9 mouse cellular contexts compared by ENCODE assay signal in genomic region chr1:23491041-23491440, GRCm38 (mm10).
DNase-seq lines count a peak whose midpoint lies in the region; ATAC-seq lines count a peak whose summit lies in the region.
"Had no signal": no experiment of that assay in that cellular context is flagged by ENCODE, and none has a peak within 500 bp of the region (broad histone marks: within the 10 kb centered on the region; RNA-seq: fewer than 3 reads in every experiment).

No protein-coding gene starts in this region.

- H3K9me3 ChIP-seq in kidney, embryonic 16.5 days (ENCODE audit: low read length), result no peaks in the 10 kb centered on the region
- no peaks in the 10 kb centered on the region for H3K9me3 ChIP-seq in midbrain, embryonic 14.5 days (ENCODE audit: control insufficient read depth, low read length)
- H3K9me3 ChIP-seq: liver, embryonic 13.5 days had no signal

- no peaks in the 10 kb centered on the region for H3K27me3 ChIP-seq in kidney, embryonic 16.5 days (ENCODE audit: insufficient read depth, low read length)
- no peaks in the 10 kb centered on the region for H3K27me3 ChIP-seq in midbrain, embryonic 14.5 days (ENCODE audit: control insufficient read depth, insufficient read depth, low read length)
- H3K27me3 ChIP-seq: liver, embryonic 13.5 days had no signal

- no peak overlapping the region; the same call in 1 of the 2 replicates for H3K4me2 ChIP-seq in kidney, embryonic 16.5 days (replicated peaks; ENCODE audit: low read depth, low read length)
- H3K4me2 ChIP-seq in midbrain, embryonic 14.5 days (ENCODE audit: low read length), result no peak overlapping the region
- H3K4me2 ChIP-seq: liver, embryonic 13.5 days had no signal

- no peak for DNase-seq in kidney, adult 11 months
- peak; percentile 63 for DNase-seq in cerebellum, adult 11 months
- DNase-seq in cerebellum, adult 9-11 months, result peak; percentile 78
- DNase-seq in midbrain, embryonic 14.5 days, result peak; percentile 66
- DNase-seq: liver, embryonic 13.5 days had no signal

- 0 out of 2 replicates have a peak, but pooled peaks have one; percentile 36 for ATAC-seq in kidney, embryonic 16.5 days (ENCODE audit: low FRiP score, low TSS enrichment)
- ATAC-seq in midbrain, embryonic 14.5 days (ENCODE audit: low FRiP score, low TSS enrichment), result peak; percentile 67; the same call in 1 of the 2 replicates
- ATAC-seq in erythroblast, adult 5-6 weeks (replicated peaks; ENCODE audit: low FRiP score, poor library complexity, severe bottlenecking), result no peak
- ATAC-seq in megakaryocyte, adult 5-6 weeks (ENCODE audit: poor library complexity, severe bottlenecking), result no peak

- WGBS in kidney, embryonic 16.5 days, result 37% methylated on average over 6 of the region's 6 CpGs
- 50% methylated on average over 6 of the region's 6 CpGs for WGBS in midbrain, embryonic 14.5 days

- no peaks in the 10 kb centered on the region for H3K36me3 ChIP-seq in kidney, embryonic 16.5 days (ENCODE audit: insufficient read depth, low read length)
- no peaks in the 10 kb centered on the region for H3K36me3 ChIP-seq in midbrain, embryonic 14.5 days (ENCODE audit: control insufficient read depth, insufficient read depth, low read length)
- H3K36me3 ChIP-seq: liver, embryonic 13.5 days had no signal

- no peak overlapping the region for H3K4me3 ChIP-seq in kidney, embryonic 16.5 days (ENCODE audit: low read length)
- no peak overlapping the region for H3K4me3 ChIP-seq in midbrain, embryonic 14.5 days (replicated peaks; ENCODE audit: low read depth, low read length)
- H3K4me3 ChIP-seq: liver, embryonic 13.5 days; myocyte had no signal

- peaks cover 14% of the 10 kb centered on the region for H3K4me1 ChIP-seq in kidney, embryonic 16.5 days (ENCODE audit: insufficient read depth, low read length)
- 0 out of 2 replicates have a peak, but pooled peaks cover 4% of the 10 kb centered on the region for H3K4me1 ChIP-seq in midbrain, embryonic 14.5 days (ENCODE audit: control insufficient read depth, insufficient read depth, low read length)
- H3K4me1 ChIP-seq: liver, embryonic 13.5 days had no signal

- H3K27ac ChIP-seq in kidney, embryonic 16.5 days (ENCODE audit: low read length), result no peak overlapping the region
- no peak overlapping the region for H3K27ac ChIP-seq in midbrain, embryonic 14.5 days (replicated peaks; ENCODE audit: low read depth, low read length)
- H3K27ac ChIP-seq: liver, embryonic 13.5 days had no signal

- H3K9ac ChIP-seq in kidney, embryonic 16.5 days (replicated peaks; ENCODE audit: low read length), result no peak overlapping the region
- no peak overlapping the region for H3K9ac ChIP-seq in midbrain, embryonic 14.5 days (replicated peaks; ENCODE audit: low read length)
- H3K9ac ChIP-seq: liver, embryonic 13.5 days had no signal

Comparison
In these comparisons a context has a peak if more than half of its experiments do, and no peak if none do; other contexts are left out.
1. ATAC-seq: peak in kidney, embryonic 16.5 days (single experiment) and midbrain, embryonic 14.5 days (single experiment); none in erythroblast, adult 5-6 weeks (single experiment) and megakaryocyte, adult 5-6 weeks (single experiment).